Mouse (Mus musculus) common myeloid progenitor, adult 5-6 weeks (primary cell): ENCODE measurements at regions not wholly inside any gene's neighbourhood (a gene's known extent, or its start where the extent isn't known, plus 50 kb on each side); places are given as distances from the start of the nearest gene placed in this dataset.
A peak's percentile ranks its signal among the peaks of the same experiment; 100 is the strongest.

Experiments
- ATAC-seq: replicated peaks from 2 replicates; pipeline ENCODE4 v1.8.0; 2016; ENCODE audit warnings: low read depth, mild to moderate bottlenecking, moderate TSS enrichment, inconsistent platforms; ENCODE audit not compliant: poor library complexity, severe bottlenecking

GRCm38 (mm10) chr13:16720090-16720489 lies 708.4 kb downstream of the Inhba start:
- peak; percentile 76 for ATAC-seq

GRCm38 (mm10) chr13:16725350-16725749 lies 713.7 kb downstream of the Inhba start:
- no peak for ATAC-seq

- no peak for ATAC-seq
Measured at GRCm38 (mm10) chr13:16738313-16738712, 726.7 kb downstream of the Inhba start.

- ATAC-seq = no peak
Measured at GRCm38 (mm10) chr13:16739563-16739962, 727.9 kb downstream of the Inhba start.

- ATAC-seq = no peak
Measured at GRCm38 (mm10) chr13:16744237-16744636, 732.6 kb downstream of the Inhba start.

- no peak for ATAC-seq
Measured at GRCm38 (mm10) chr13:16745644-16746043, 734.0 kb downstream of the Inhba start.

- no peak for ATAC-seq
Measured at GRCm38 (mm10) chr13:16746451-16746850, 734.8 kb downstream of the Inhba start.

- no peak for ATAC-seq
Measured at GRCm38 (mm10) chr13:16756264-16756663, 744.6 kb downstream of the Inhba start.

GRCm38 (mm10) chr13:16760045-16760444 lies 748.4 kb downstream of the Inhba start:
- ATAC-seq = no peak

- ATAC-seq = no peak
Measured at GRCm38 (mm10) chr13:16761415-16761814, 749.8 kb downstream of the Inhba start.

- ATAC-seq = no peak
Measured at GRCm38 (mm10) chr13:16762326-16762725, 750.7 kb downstream of the Inhba start.

- no peak for ATAC-seq
Measured at GRCm38 (mm10) chr13:16762727-16763512, 751.3 kb downstream of the Inhba start.

- peak; percentile 78 for ATAC-seq
Measured at GRCm38 (mm10) chr13:16763746-16764145, 752.1 kb downstream of the Inhba start.

- ATAC-seq = no peak
Measured at GRCm38 (mm10) chr13:16769409-16769808, 757.8 kb downstream of the Inhba start.

GRCm38 (mm10) chr13:16769848-16770422 lies 758.3 kb downstream of the Inhba start:
- ATAC-seq = no peak

- no peak for ATAC-seq
Measured at GRCm38 (mm10) chr13:16771845-16772244, 760.2 kb downstream of the Inhba start.

GRCm38 (mm10) chr13:16805560-16805959 lies 793.9 kb downstream of the Inhba start:
- ATAC-seq = peak; percentile 32; the same call in 1 of the 2 replicates
